Mouse (Mus musculus) midbrain, embryonic 14.5 days (tissue): ENCODE data around the gene Gramd4. TPM values are rescaled to one million over a fixed set of nuclear protein-coding genes. Genes with fewer than 3 reads are reported as not detected.
"Not testable (repeated sequence)": the region's sequence is repeated elsewhere in the genome, so short reads cannot be mapped to it uniquely, and the experiment has no call there.

Experiments used
- ATAC-seq: fragments of 200-750 bp; cut with Nextera tagmentation; 2 replicates; pipeline ENCODE4 v1.8.0; 2017; ENCODE audit warnings: moderate number of reproducible peaks, moderate library complexity; ENCODE audit not compliant: low FRiP score, low TSS enrichment
- DNase-seq: peaks from one replicate; pipeline ENCODE4 v3.0.0-alpha.2; 2015
- H3K27ac ChIP-seq: fragments of 300-500 bp; sonication (generic); replicated peaks from 2 replicates; pipeline ENCODE4 v1.5.1; 2014; ENCODE audit warnings: mild to moderate bottlenecking, low read depth, low read length, moderate library complexity
- H3K27me3 ChIP-seq: fragments of 300-500 bp; sonication (generic); 2 replicates; pipeline ENCODE4 v1.6.1; 2014; ENCODE audit warnings: low read length, control low read depth, mixed read lengths; ENCODE audit not compliant: control insufficient read depth, insufficient read depth
- H3K36me3 ChIP-seq: fragments of 300-500 bp; sonication (generic); 2 replicates; pipeline ENCODE4 v1.6.1; 2014; ENCODE audit warnings: low read length, control low read depth; ENCODE audit not compliant: control insufficient read depth, insufficient read depth
- H3K4me1 ChIP-seq: fragments of 300-500 bp; sonication (generic); 2 replicates; pipeline ENCODE4 v1.6.1; 2014; ENCODE audit warnings: mild to moderate bottlenecking, antibody characterized with exemption, low read length, control low read depth; ENCODE audit not compliant: control insufficient read depth, insufficient read depth
- H3K4me2 ChIP-seq: fragments of 300-500 bp; sonication (generic); 2 replicates; pipeline ENCODE4 v1.6.1; 2014; ENCODE audit warnings: mild to moderate bottlenecking, low read length, moderate library complexity
- H3K4me3 ChIP-seq: fragments of 300-500 bp; sonication (generic); replicated peaks from 2 replicates; pipeline ENCODE4 v1.5.1; 2014; ENCODE audit warnings: low read depth, low read length
- H3K9ac ChIP-seq: fragments of 300-500 bp; sonication (generic); replicated peaks from 2 replicates; pipeline ENCODE4 v1.6.1; 2014; ENCODE audit warnings: mild to moderate bottlenecking, low read length, moderate library complexity
- H3K9me3 ChIP-seq: fragments of 300-500 bp; sonication (generic); 2 replicates; pipeline ENCODE4 v1.6.1; 2016; ENCODE audit warnings: low read length, control low read depth, mixed read lengths; ENCODE audit not compliant: control insufficient read depth
- WGBS: fragments of 180-500 bp; shearing (Covaris S2); extraction: QIAGEN DNeasy Blood & Tissue Kit; methylation state at CpG from one replicate; pipeline ENCODE4 v1.1.7; 2014; 5-methylcytosine and 5-hydroxymethylcytosine counted together
- polyA plus RNA-seq: library from polyadenylated mRNA; unstranded; fragments of >200 nt; fragmentation: Nextera tagmentation; extraction: Ambion mirVana; gene quantifications from 2 replicates; pipeline ENCODE4 v1.2.1, GENCODE M21; 2014

Gene Gramd4
- polyA plus RNA-seq, 1 experiment from 2014 or later, result 29.5 TPM

DNA sequence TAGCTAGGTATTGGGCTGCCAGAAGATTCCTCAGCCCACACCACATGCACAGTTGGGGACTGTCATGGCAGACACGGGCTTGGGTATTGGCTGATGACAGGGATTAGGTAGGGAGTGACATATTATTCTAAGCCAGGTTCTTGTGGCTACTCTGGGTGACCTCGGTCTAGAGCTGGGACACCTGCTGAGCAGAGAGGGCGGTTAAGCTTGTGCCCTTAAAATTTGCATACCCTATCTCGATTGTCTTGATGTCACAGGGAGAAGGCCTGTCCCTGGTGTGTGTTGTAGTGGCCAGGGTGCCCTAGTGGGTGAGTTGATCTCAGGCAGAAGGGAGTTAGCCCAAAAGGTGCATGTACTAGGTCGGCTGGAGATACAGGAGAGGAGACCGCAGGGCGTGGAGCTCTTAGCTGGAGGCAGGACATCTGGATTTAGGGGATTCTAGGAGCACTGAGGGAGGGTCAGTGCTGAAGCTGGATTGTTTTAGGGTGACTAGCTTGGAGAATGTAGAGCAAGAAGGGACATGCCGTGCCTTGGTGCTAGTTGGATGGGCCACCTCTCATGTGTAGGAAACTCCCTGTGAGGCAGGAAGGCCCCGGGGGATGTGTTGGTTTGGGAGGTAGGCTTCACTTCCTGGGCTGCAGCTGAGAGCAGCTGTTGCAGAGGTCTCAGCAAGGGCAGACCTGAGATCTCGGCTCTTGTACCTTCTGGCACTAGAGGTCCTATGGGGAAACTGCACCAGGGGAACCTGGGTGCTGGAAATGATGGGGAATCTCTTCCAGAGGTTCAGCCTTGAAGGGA, 37.0 kb downstream of the Gramd4 start:
- peaks cover 27% of the 10 kb centered on the region for H3K36me3 ChIP-seq
- H3K27ac ChIP-seq, result no peak overlapping the region
- WGBS, result 76% methylated on average over 10 of the region's 10 CpGs
- peaks cover 7% of the 10 kb centered on the region; the same call in 1 of the 2 replicates for H3K4me1 ChIP-seq
- H3K9ac ChIP-seq, result no peak overlapping the region
- no peaks in the 10 kb centered on the region for H3K27me3 ChIP-seq
- no peaks in the 10 kb centered on the region for H3K9me3 ChIP-seq
- H3K4me2 ChIP-seq, result no peak overlapping the region
- ATAC-seq (no peak), DNase-seq (no peak)
- no peak overlapping the region for H3K4me3 ChIP-seq

DNA sequence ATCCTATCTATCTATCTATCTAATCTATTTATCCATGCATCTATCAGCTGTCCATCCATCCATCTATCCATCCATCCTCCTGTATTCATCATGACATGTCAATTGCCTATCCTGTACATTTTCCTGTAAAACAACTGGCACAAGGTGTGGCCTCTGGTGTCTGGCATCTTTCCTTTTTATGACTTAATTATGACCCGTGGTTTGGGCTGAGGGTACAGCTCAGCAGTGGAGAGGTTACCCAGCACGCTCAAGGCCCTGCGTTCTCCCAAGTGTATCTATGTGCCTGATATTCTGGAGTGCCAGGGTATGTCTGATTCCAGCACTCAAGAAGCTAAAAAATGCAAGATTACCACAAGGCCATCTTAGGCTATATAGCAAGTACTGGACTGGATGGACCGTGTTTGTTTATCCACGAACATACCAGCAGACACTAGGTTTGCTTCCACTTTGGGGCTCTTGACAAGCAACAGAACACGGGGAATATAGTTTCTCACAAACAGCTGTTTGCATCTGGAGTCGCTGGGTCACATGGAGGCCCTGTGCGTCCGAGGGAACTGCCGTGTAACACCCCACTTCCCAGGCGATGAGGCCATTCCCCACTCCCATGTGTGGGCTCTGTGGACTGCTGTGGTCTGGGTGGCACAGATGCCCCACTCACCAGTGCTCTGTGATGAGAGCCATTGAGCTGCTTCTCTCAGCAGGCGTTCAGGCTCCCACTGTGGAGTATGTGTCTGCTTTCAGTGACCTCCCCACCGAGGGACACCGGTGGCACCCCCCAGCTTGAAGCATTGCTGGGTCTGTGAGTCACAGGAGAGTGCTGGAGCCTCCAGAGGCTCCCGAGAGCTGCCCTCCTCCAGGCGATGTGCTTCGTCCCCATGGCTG, 38.5 kb downstream of the Gramd4 start:
- peaks cover 35% of the 10 kb centered on the region for H3K36me3 ChIP-seq
- DNase-seq, result no peak
- H3K27me3 ChIP-seq, result no peaks in the 10 kb centered on the region
- 0 out of 2 replicates have a peak, but pooled peaks cover 2% of the 10 kb centered on the region for H3K4me1 ChIP-seq
- no peak overlapping the region for H3K4me3 ChIP-seq
- H3K27ac ChIP-seq, result no peak overlapping the region
- 94% methylated on average over 17 of the region's 17 CpGs for WGBS
- no peak overlapping the region for H3K9ac ChIP-seq
- H3K9me3 ChIP-seq, result no peaks in the 10 kb centered on the region
- no peak overlapping the region for H3K4me2 ChIP-seq
- no peak for ATAC-seq

DNA sequence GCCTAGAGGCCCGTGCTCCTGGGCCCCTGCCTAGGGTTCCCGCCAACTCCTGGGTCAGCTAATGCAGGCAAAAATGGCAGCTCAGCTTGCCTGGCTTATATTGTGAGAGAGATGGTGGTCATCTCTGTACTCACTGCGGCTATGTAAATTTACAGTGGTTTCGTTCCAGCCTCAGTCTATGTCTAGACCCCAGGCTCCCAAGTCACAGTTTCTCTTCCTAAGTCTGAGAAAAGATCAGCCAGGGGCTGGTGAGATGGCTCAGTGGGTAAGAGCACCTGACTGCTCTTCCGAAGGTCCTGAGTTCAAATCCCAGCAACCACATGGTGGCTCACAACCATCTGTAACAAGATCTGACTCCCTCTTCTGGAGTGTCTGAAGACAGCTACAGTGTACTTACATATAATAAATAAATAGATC, 39.1 kb downstream of the Gramd4 start:
- WGBS, result 95% methylated on average over 5 of the region's 5 CpGs
- not testable (repeated sequence) for H3K9me3 ChIP-seq, H3K4me2 ChIP-seq, ATAC-seq, H3K4me1 ChIP-seq, H3K27ac ChIP-seq, H3K27me3 ChIP-seq, H3K9ac ChIP-seq, H3K4me3 ChIP-seq, DNase-seq
- H3K36me3 ChIP-seq, result peaks cover 37% of the 10 kb centered on the region

DNA sequence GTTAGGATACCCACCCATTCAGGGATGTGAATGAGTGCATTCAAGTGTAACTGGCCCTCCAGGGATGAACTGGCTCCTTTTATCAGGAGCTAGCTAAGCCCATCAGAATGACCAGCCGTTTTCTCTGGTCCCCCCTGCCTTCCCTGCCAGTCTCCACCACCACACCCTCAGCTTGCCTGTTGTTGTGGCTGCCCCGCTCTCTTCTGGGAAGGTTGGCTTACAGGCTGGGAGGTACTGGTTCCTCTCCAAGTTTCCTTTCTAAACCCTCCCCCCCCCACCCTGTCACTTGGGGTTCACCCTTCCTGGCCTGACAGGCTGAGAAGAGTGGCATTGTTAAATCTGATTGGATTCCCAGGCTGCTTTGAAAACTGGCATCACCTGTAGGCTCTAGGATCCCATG, 40.4 kb downstream of the Gramd4 start:
- no peak for DNase-seq
- Histone ChIP-seq H3K36me3 (peaks cover 34% of the 10 kb centered on the region), H3K9ac (no peak overlapping the region), H3K4me3 (no peak overlapping the region), H3K4me1 (no peaks in the 10 kb centered on the region), H3K27ac (no peak overlapping the region), H3K9me3 (no peaks in the 10 kb centered on the region), H3K4me2 (no peak overlapping the region), H3K27me3 (no peaks in the 10 kb centered on the region)
- 23% methylated on average over 2 of the region's 2 CpGs for WGBS
- no peak for ATAC-seq

DNA sequence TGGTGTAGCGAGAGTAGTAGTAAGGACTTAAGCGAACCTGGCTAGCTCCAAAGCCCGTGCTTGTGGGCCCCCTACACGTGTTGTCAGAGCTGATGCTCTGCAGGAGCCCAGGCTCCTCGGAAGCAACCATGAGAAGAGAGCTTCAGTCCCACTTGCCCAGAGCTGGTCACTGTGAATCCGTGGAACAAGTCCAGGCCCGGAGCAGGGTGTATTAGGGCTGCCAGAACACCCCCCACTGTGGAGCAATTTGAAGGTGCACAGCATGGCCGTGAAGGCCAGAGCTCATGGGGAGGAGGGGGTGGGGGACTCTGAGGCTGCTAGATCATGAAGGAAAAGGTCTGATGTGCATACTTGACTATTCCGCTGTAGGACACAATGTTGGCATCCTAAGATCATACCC, 44.1 kb downstream of the Gramd4 start:
- Histone ChIP-seq H3K9me3 (no peaks in the 10 kb centered on the region), H3K9ac (no peak overlapping the region), H3K4me2 (no peak overlapping the region), H3K4me3 (no peak overlapping the region), H3K27me3 (no peaks in the 10 kb centered on the region), H3K27ac (no peak overlapping the region), H3K4me1 (no peaks in the 10 kb centered on the region), H3K36me3 (peaks cover 46% of the 10 kb centered on the region)
- ATAC-seq (no peak), DNase-seq (no peak)
- 90% methylated on average over 9 of the region's 9 CpGs for WGBS

DNA sequence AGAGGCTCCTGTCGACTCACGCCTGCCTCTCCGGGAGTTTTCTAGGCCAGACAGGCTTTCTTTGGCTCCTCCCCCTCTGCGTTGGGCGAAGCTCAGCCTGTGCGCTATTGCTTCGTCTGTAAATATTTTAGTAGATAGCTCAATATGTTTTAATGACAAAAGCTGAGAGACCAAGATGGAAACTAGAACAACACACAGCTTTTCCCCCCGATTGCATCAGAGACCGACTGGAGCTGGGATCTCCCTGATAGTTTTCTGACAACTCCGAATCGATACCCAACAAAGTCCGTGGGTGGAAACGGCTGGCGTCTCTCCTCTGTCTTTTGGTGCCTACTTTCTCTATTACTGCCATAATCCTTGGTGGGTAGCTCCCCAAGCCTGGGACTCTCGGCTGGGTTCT, 44.8 kb downstream of the Gramd4 start:
- Histone ChIP-seq H3K4me2 (no peak overlapping the region), H3K27me3 (no peaks in the 10 kb centered on the region), H3K9me3 (no peaks in the 10 kb centered on the region), H3K36me3 (peaks cover 46% of the 10 kb centered on the region), H3K9ac (no peak overlapping the region), H3K4me3 (no peak overlapping the region), H3K4me1 (no peaks in the 10 kb centered on the region), H3K27ac (no peak overlapping the region)
- 91% methylated on average over 15 of the region's 15 CpGs for WGBS
- DNase-seq, result no peak
- no peak for ATAC-seq

DNA sequence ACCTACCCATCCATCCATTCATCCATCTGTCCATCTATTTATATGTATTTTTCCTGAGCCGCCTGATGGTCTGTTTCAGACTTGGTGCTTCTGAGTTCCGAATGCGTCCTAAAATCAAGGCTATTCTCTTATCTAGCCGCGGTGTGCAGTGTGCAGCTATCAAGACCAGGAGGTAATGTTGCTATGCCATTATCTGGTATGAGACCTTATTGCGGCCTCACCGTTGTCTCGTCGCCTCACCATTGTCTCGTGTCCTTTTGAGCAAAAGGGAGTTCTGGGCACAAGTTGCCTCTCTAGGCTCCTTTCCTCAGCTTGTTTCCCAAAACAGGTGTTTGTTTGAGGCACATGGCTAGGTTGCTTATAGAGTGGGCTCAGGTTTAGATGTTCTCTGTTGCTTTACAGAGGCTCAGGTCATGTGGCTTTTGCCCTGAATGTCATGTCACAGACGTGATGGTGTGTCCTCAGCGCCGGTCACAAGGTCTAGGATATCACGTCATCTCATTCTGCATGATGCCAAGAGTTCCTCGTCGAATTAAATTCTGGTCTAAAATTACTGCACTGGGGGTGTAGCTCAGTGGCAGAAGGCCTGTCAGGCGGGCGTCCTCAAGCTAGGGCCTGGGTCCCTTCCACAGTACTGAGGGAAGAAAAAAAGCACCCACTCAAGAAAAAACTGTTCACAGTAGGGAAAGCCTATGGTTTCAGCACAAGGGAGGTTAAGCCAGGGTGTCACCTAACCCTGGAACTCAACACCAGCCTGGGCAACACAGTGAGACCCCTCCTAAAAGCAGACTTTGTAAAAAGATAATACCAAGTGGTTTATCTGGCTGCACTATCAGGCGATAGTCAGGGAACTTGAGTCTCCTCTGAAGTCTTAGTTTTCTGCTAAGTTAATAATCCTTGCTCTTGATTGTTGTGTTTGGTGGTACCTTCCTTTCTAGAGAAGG, 47.2 kb downstream of the Gramd4 start:
- H3K9ac ChIP-seq, result no peak overlapping the region
- peaks cover 42% of the 10 kb centered on the region for H3K36me3 ChIP-seq
- no peaks in the 10 kb centered on the region for H3K27me3 ChIP-seq
- H3K4me2 ChIP-seq, result no peak overlapping the region
- no peaks in the 10 kb centered on the region for H3K4me1 ChIP-seq
- no peaks in the 10 kb centered on the region for H3K9me3 ChIP-seq
- DNase-seq, result no peak
- ATAC-seq, result no peak
- no peak overlapping the region for H3K4me3 ChIP-seq
- WGBS, result 94% methylated on average over 19 of the region's 19 CpGs
- H3K27ac ChIP-seq, result no peak overlapping the region

DNA sequence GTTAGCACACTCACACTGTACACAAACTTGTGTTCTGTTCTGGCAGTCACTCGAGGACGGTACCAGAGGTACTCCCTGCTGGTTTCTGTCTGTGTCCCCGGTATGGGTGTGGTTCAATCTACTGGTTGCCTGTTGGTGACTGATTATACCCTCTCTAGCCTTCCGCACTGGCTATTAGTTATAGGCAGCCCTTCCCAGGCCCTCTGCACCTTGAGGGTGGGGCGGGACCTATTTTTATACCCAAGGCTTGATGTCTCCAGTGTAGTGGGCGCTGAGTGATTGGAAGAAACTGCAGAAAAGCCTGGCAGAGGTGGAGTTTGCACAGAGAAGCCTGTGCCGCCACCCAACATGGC, 47.8 kb downstream of the Gramd4 start:
- 91% methylated on average over 7 of the region's 7 CpGs for WGBS
- Histone ChIP-seq H3K4me2 (no peak overlapping the region), H3K9ac (no peak overlapping the region), H3K4me1 (no peaks in the 10 kb centered on the region), H3K27me3 (no peaks in the 10 kb centered on the region), H3K36me3 (peaks cover 41% of the 10 kb centered on the region), H3K4me3 (no peak overlapping the region), H3K27ac (no peak overlapping the region), H3K9me3 (no peaks in the 10 kb centered on the region)
- ATAC-seq (no peak), DNase-seq (no peak)
